ENCODE assay signal across 8 mouse cellular contexts in the genomic region with DNA sequence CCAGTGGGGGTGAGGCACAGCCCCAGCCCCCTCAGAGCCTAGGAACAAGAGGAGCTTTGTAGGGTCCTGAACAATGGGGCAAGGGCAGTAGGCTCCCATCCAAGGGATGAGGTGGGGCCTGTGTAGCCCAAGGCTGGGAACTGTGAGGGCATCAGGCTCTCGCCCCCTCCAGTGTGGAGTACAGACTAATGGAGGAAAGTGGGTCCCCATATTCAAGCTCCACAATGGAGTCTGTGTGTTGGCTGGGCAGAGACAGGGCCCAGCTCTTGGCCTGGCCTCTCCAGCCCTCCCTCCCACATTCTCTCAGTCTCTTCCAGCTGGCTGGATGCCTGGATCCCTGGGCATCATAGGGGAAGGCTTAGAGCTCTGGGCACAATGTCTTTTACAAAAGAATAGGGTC. TPM values are rescaled to one million over a fixed set of nuclear protein-coding genes. Genes with fewer than 3 reads are reported as not detected.
DNase-seq lines count a peak whose midpoint lies in the region; ATAC-seq lines count a peak whose summit lies in the region.

No protein-coding gene starts in this region.

- ATAC-seq in lung, embryonic 15.5 days (ENCODE audit: borderline replicate concordance, extremely low read depth, low FRiP score, low TSS enrichment): peak; percentile 27; the same call in 1 of the 2 replicates
- peak; percentile 77 for ATAC-seq in hindbrain, embryonic 13.5 days (ENCODE audit: low FRiP score)
- ATAC-seq in midbrain, embryonic 12.5 days (ENCODE audit: low FRiP score, low read depth): peak; percentile 74

- peaks cover 11% of the 10 kb centered on the region; the same call in 1 of the 2 replicates for H3K4me1 ChIP-seq in lung, embryonic 15.5 days
- peaks cover 51% of the 10 kb centered on the region for H3K4me1 ChIP-seq in embryonic facial prominence, embryonic 10.5 days
- H3K4me1 ChIP-seq in hindbrain, embryonic 13.5 days (replicated peaks): peaks cover 84% of the 10 kb centered on the region
- peaks cover 65% of the 10 kb centered on the region for H3K4me1 ChIP-seq in midbrain, embryonic 12.5 days

- no peak for DNase-seq in lung, adult 18-20 months
- DNase-seq in embryonic facial prominence, embryonic 10.5 days (ENCODE audit: low spot score): no peak
- peak; percentile 86 for DNase-seq in testis, postnatal 10 days (ENCODE audit: low spot score)
- no peak for DNase-seq in thymus, postnatal 0 days (ENCODE audit: low spot score)
- no peak for DNase-seq in spleen, adult 18-20 months

- WGBS in lung, embryonic 15.5 days: 78% methylated on average over 1 of the region's 1 CpGs
- 24% methylated on average over 1 of the region's 1 CpGs for WGBS in embryonic facial prominence, embryonic 10.5 days
- 18% methylated on average over 1 of the region's 1 CpGs for WGBS in hindbrain, embryonic 13.5 days
- 12% methylated on average over 1 of the region's 1 CpGs for WGBS in midbrain, embryonic 12.5 days

- no peaks in the 10 kb centered on the region for H3K9me3 ChIP-seq in lung, embryonic 15.5 days
- H3K9me3 ChIP-seq in embryonic facial prominence, embryonic 10.5 days: no peaks in the 10 kb centered on the region
- no peaks in the 10 kb centered on the region for H3K9me3 ChIP-seq in hindbrain, embryonic 13.5 days
- H3K9me3 ChIP-seq in midbrain, embryonic 12.5 days: no peaks in the 10 kb centered on the region

- peaks cover 27% of the 10 kb centered on the region for H3K27me3 ChIP-seq in lung, embryonic 15.5 days
- peaks cover 40% of the 10 kb centered on the region for H3K27me3 ChIP-seq in embryonic facial prominence, embryonic 10.5 days (replicated peaks; ENCODE audit: low read depth, poor library complexity, severe bottlenecking)
- no peaks in the 10 kb centered on the region for H3K27me3 ChIP-seq in hindbrain, embryonic 13.5 days
- H3K27me3 ChIP-seq in midbrain, embryonic 12.5 days: no peaks in the 10 kb centered on the region

- no peak overlapping the region for H3K4me2 ChIP-seq in lung, embryonic 15.5 days
- H3K4me2 ChIP-seq in hindbrain, embryonic 13.5 days: peak overlapping the region; percentile 64
- peak overlapping the region; percentile 70 for H3K4me2 ChIP-seq in midbrain, embryonic 12.5 days (replicated peaks)

- H3K27ac ChIP-seq in lung, embryonic 15.5 days: no peak overlapping the region
- peak overlapping the region; percentile 78 for H3K27ac ChIP-seq in embryonic facial prominence, embryonic 10.5 days (replicated peaks)
- H3K27ac ChIP-seq in hindbrain, embryonic 13.5 days: peak overlapping the region; percentile 90
- H3K27ac ChIP-seq in midbrain, embryonic 12.5 days (replicated peaks): peak overlapping the region; percentile 96

- H3K9ac ChIP-seq in lung, embryonic 15.5 days: no peak overlapping the region
- H3K9ac ChIP-seq in hindbrain, embryonic 13.5 days: peak overlapping the region; percentile 58; the same call in 1 of the 2 replicates
- H3K9ac ChIP-seq in midbrain, embryonic 12.5 days (replicated peaks): peak overlapping the region; percentile 17; the same call in 1 of the 2 replicates

- no peaks in the 10 kb centered on the region for H3K36me3 ChIP-seq in lung, embryonic 15.5 days
- H3K36me3 ChIP-seq in embryonic facial prominence, embryonic 10.5 days (replicated peaks): no peaks in the 10 kb centered on the region; the same call in 1 of the 2 replicates
- H3K36me3 ChIP-seq in hindbrain, embryonic 13.5 days: peaks cover 22% of the 10 kb centered on the region
- H3K36me3 ChIP-seq in midbrain, embryonic 12.5 days: peaks cover 28% of the 10 kb centered on the region

- no peak overlapping the region for H3K4me3 ChIP-seq in lung, embryonic 15.5 days
- H3K4me3 ChIP-seq in embryonic facial prominence, embryonic 10.5 days: 0 out of 2 replicates have a peak overlapping the region, but pooled peaks have one; percentile 13
- peak overlapping the region; percentile 30 for H3K4me3 ChIP-seq in hindbrain, embryonic 13.5 days
- H3K4me3 ChIP-seq in midbrain, embryonic 12.5 days: peak overlapping the region; percentile 28

RNA-seq across cellular contexts. Expression of a gene that starts 4.5 kb away (rescaled TPM):
- polyA plus RNA-seq in lung, embryonic 15.5 days (2015; fragmentation: Nextera tagmentation; extraction: Ambion mirVana): 2.1 and 2.2 TPM in 2 replicates
- 10.5 and 10.9 TPM in 2 replicates for polyA plus RNA-seq in embryonic facial prominence, embryonic 10.5 days (2016; fragmentation: Nextera tagmentation; extraction: Ambion mirVana)
- polyA plus RNA-seq in hindbrain, embryonic 13.5 days (2015; fragmentation: Nextera tagmentation; extraction: Ambion mirVana): 132 and 138 TPM in 2 replicates
- polyA plus RNA-seq in midbrain, embryonic 12.5 days (2016; fragmentation: Nextera tagmentation; extraction: Ambion mirVana): 79.8 and 87.2 TPM in 2 replicates
- 0.76 and 0.96 TPM in 2 replicates for polyA plus RNA-seq in thymus, postnatal 0 days (2015; fragmentation: Nextera tagmentation; extraction: Ambion mirVana)

RNA-seq across cellular contexts. Expression of a gene that starts 13.1 kb away (rescaled TPM):
- polyA plus RNA-seq in lung, embryonic 15.5 days (2015; fragmentation: Nextera tagmentation; extraction: Ambion mirVana): 52.5 and 59.0 TPM in 2 replicates
- 68.1 and 68.2 TPM in 2 replicates for polyA plus RNA-seq in embryonic facial prominence, embryonic 10.5 days (2016; fragmentation: Nextera tagmentation; extraction: Ambion mirVana)
- 77.0 and 79.4 TPM in 2 replicates for polyA plus RNA-seq in hindbrain, embryonic 13.5 days (2015; fragmentation: Nextera tagmentation; extraction: Ambion mirVana)
- polyA plus RNA-seq in midbrain, embryonic 12.5 days (2016; fragmentation: Nextera tagmentation; extraction: Ambion mirVana): 121 and 130 TPM in 2 replicates
- polyA plus RNA-seq in thymus, postnatal 0 days (2015; fragmentation: Nextera tagmentation; extraction: Ambion mirVana): 23.0 and 30.9 TPM in 2 replicates

RNA-seq across cellular contexts. Expression of a gene that starts 26.4 kb away (rescaled TPM):
- polyA plus RNA-seq in lung, embryonic 15.5 days (2015; fragmentation: Nextera tagmentation; extraction: Ambion mirVana): 3.9 and 4.5 TPM in 2 replicates
- 1.4 and 1.7 TPM in 2 replicates for polyA plus RNA-seq in embryonic facial prominence, embryonic 10.5 days (2016; fragmentation: Nextera tagmentation; extraction: Ambion mirVana)
- polyA plus RNA-seq in hindbrain, embryonic 13.5 days (2015; fragmentation: Nextera tagmentation; extraction: Ambion mirVana): 4.7 TPM in 2 replicates
- 2.5 and 2.7 TPM in 2 replicates for polyA plus RNA-seq in midbrain, embryonic 12.5 days (2016; fragmentation: Nextera tagmentation; extraction: Ambion mirVana)
- 7.0 and 8.7 TPM in 2 replicates for polyA plus RNA-seq in thymus, postnatal 0 days (2015; fragmentation: Nextera tagmentation; extraction: Ambion mirVana)

RNA-seq across cellular contexts. Expression of a gene that starts 40.9 kb away (rescaled TPM):
- 39.8 and 41.0 TPM in 2 replicates for polyA plus RNA-seq in lung, embryonic 15.5 days (2015; fragmentation: Nextera tagmentation; extraction: Ambion mirVana)
- polyA plus RNA-seq in embryonic facial prominence, embryonic 10.5 days (2016; fragmentation: Nextera tagmentation; extraction: Ambion mirVana): 32.7 and 34.9 TPM in 2 replicates
- 8.4 and 10.1 TPM in 2 replicates for polyA plus RNA-seq in hindbrain, embryonic 13.5 days (2015; fragmentation: Nextera tagmentation; extraction: Ambion mirVana)
- 13.2 and 17.7 TPM in 2 replicates for polyA plus RNA-seq in midbrain, embryonic 12.5 days (2016; fragmentation: Nextera tagmentation; extraction: Ambion mirVana)
- 12.3 and 12.6 TPM in 2 replicates for polyA plus RNA-seq in thymus, postnatal 0 days (2015; fragmentation: Nextera tagmentation; extraction: Ambion mirVana)

Comparison
In these comparisons a context has a peak if more than half of its experiments do, and no peak if none do; other contexts are left out.
1. ATAC-seq: peak in every context shown above with its lines; median percentile 77 in hindbrain, embryonic 13.5 days; 74 in midbrain, embryonic 12.5 days; 27 in lung, embryonic 15.5 days.